Mouse (Mus musculus) cerebellum, adult 2 months (tissue): ENCODE results near the gene Tnr.

Source experiments
- CTCF ChIP-seq: fragments of 200-500 bp; IDR thresholded peaks from 2 replicates; pipeline ENCODE4 v1.5.1; 2011; ENCODE audit warnings: low read depth, mild to moderate bottlenecking, control low read depth, low read length, moderate library complexity, borderline replicate concordance; ENCODE audit not compliant: insufficient read depth
- POLR2A ChIP-seq: fragments of 200-500 bp; IDR thresholded peaks from 2 replicates; pipeline ENCODE4 v1.6.1; 2011; ENCODE audit warnings: low read length, control low read depth, borderline replicate concordance; ENCODE audit not compliant: insufficient read depth

- TF ChIP-seq POLR2A: no peak
- TF ChIP-seq CTCF: no peak
Measured at GRCm38 (mm10) chr1:159902120-159902497, 378.5 kb downstream of the Tnr start.
